Mouse (Mus musculus) bone marrow, adult 2 months (tissue): Measurements from ENCODE around the gene Ptprn2. TPM values are rescaled to one million over a fixed set of nuclear protein-coding genes. Genes with fewer than 3 reads are reported as not detected.

Experiments used
- H3K27ac ChIP-seq: fragments of 200-500 bp; 2 replicates; pipeline ENCODE4 v1.5.1; 2012; ENCODE audit warnings: low read depth, mild to moderate bottlenecking, control low read depth, inconsistent platforms, low read length; ENCODE audit not compliant: control insufficient read depth, poor library complexity, insufficient read depth
- H3K4me1 ChIP-seq: fragments of 200-500 bp; 2 replicates; pipeline ENCODE4 v1.6.1; 2011; ENCODE audit warnings: low read length; ENCODE audit not compliant: control insufficient read depth, insufficient read depth
- H3K4me3 ChIP-seq: fragments of 200-500 bp; replicated peaks from 2 replicates; pipeline ENCODE3; 2011; ENCODE audit warnings: mild to moderate bottlenecking, low read depth, low read length, control low read depth; ENCODE audit not compliant: control insufficient read depth
- CTCF ChIP-seq: fragments of 200-500 bp; IDR thresholded peaks from 2 replicates; pipeline ENCODE4 v1.5.1; 2011; ENCODE audit warnings: low read length, control low read depth; ENCODE audit not compliant: control insufficient read depth, insufficient read depth
- POLR2A ChIP-seq: fragments of 200-500 bp; IDR thresholded peaks from 2 replicates; pipeline ENCODE4 v1.6.1; 2011; ENCODE audit warnings: low read depth, mild to moderate bottlenecking, control low read depth, low read length, borderline replicate concordance; ENCODE audit not compliant: control insufficient read depth
- WGBS: fragments of 180-500 bp; shearing (Covaris S2); methylation state at CpG from one replicate; pipeline ENCODE4 v1.1.7; 2018; 5-methylcytosine and 5-hydroxymethylcytosine counted together
- polyA plus RNA-seq: library from polyadenylated mRNA; stranded (reverse); fragments of >200 nt; gene quantifications from 2 replicates; pipeline ENCODE4 v1.2.4, GENCODE M21; 2011; ENCODE audit warnings: low replicate concordance; ENCODE audit not compliant: missing spikeins, insufficient read depth, insufficient read length

The Ptprn2 gene
- polyA plus RNA-seq, 1 experiment, result 0.35 TPM

DNA sequence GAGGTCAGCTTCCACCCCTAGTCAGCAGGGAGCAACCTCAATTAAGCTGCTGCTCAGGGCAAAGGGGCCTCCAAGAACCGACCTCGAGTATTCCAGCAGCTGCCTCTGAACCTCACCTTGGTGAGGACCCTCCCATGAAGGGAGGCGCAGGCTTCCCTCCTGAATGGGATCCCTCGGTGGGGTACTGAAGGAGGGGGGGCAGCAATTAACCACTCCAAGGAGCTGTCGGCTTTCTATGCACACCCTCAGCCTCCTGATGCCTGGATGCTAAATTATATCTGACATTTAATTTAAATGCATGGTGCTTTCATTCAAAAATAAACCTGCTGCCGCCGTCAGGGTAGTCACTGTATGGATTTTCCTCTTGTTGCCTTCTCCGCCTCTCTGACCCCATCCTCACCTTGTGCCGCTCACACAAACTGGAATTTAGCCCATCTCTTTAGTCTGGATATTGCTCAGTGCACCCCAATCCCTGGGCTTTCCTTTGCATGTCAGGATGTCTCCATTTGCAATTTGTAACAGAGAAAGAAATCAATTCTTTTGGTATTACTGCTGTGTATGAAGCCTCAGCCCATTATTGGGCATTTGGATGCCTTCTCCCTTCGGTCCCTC lies 629.8 kb downstream of the Ptprn2 start:
- Histone ChIP-seq H3K4me1 (no peaks in the 10 kb centered on the region), H3K27ac (no peak overlapping the region), H3K4me3 (no peak overlapping the region)
- TF ChIP-seq CTCF (no peak), POLR2A (no peak)
- 60% methylated on average over 10 of the region's 10 CpGs for WGBS

DNA sequence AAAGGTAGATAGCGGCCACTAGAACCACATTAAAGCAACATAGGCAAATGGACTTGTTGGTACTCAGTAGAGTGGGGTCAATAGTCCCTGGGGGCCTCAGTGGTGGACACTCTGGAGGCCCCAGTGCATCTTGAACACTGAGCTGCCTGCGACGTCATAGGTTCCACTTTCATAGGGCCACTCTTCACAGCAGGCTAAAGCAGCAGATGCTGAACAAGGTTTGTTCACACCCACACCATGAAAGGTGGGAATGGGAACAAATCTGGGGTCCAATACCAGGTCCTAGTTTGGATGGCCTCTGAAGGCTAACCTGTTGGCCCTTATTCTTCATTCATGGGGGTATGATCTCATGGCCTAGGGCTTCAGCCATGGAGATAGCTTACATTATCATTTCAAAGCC lies 641.6 kb downstream of the Ptprn2 start:
- WGBS, result 83% methylated on average over 3 of the region's 3 CpGs
- 0 out of 2 replicates have a peak overlapping the region, but pooled peaks have one; percentile 9 for H3K27ac ChIP-seq
- H3K4me1 ChIP-seq, result no peaks in the 10 kb centered on the region
- TF ChIP-seq POLR2A (no peak), CTCF (no peak)
- H3K4me3 ChIP-seq, result no peak overlapping the region

GRCm38 (mm10) chr12:117127485-117127884 lies 642.0 kb downstream of the Ptprn2 start:
- 63% methylated on average over 6 of the region's 6 CpGs for WGBS
- H3K4me3 ChIP-seq, result no peak overlapping the region
- no peak for TF ChIP-seq CTCF
- H3K27ac ChIP-seq, result peak overlapping the region; percentile 39
- H3K4me1 ChIP-seq, result no peaks in the 10 kb centered on the region

- TF ChIP-seq POLR2A, result no peak
- TF ChIP-seq CTCF, result peak; percentile 50
- WGBS, result 25% methylated on average over 2 of the region's 2 CpGs
- H3K4me3 ChIP-seq, result no peak overlapping the region
- no peaks in the 10 kb centered on the region for H3K4me1 ChIP-seq
- no peak overlapping the region for H3K27ac ChIP-seq
Measured at GRCm38 (mm10) chr12:117132095-117132494, 646.6 kb downstream of the Ptprn2 start.

DNA sequence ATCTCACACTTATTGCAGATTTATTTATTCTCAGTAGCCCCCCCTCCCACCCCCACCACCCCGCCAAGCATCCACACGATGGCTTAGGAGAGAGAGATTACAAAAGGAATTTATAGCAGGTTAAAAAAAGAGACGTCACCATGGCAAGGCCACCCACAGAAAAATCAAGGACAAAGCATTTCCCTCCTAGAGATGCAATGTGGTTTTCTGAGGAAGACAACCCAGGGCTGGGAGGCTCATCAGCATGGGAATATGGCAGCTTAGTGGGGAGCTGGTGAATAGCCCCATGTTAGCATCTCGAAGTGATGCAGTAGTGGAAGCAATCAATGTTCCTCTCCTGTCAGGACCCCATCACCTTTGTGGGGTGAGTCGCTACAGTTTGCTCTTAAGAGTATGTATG lies 649.7 kb downstream of the Ptprn2 start:
- H3K4me3 ChIP-seq, result no peak overlapping the region
- WGBS, result 74% methylated on average over 5 of the region's 5 CpGs
- TF ChIP-seq POLR2A, result no peak
- no peak for TF ChIP-seq CTCF
- no peaks in the 10 kb centered on the region for H3K4me1 ChIP-seq
- no peak overlapping the region for H3K27ac ChIP-seq

DNA sequence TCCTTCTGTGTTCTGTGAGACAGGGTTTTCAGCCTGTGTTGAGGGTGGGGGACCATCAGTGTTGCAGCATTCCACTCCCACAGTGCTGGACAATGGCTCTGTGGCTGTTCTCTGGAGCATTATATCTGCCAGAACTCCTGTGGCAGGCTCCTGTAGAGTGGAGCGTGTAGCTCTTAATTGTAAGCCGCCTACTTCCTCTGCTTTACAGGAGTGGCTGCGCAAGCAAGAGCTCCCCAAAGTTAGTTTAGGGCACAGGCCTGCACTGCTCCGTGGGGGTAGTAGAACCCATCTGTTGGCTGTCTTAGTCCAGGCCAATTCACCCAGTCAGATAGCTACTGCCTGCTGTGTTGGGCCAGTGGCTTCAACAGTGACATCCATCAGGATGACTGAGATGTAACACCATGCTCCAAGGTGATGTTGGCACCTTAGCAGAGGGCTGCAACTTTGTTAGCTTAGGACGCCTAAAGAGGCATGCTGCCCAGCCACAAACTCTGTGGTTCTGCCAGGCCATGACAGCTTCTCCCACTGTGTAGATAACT lies 651.0 kb downstream of the Ptprn2 start:
- WGBS, result 69% methylated on average over 5 of the region's 5 CpGs
- Histone ChIP-seq H3K4me1 (no peaks in the 10 kb centered on the region), H3K4me3 (no peak overlapping the region), H3K27ac (no peak overlapping the region)
- TF ChIP-seq POLR2A (no peak), CTCF (no peak)

GRCm38 (mm10) chr12:117140901-117141300 lies 655.4 kb downstream of the Ptprn2 start:
- H3K4me1 ChIP-seq, result no peaks in the 10 kb centered on the region
- WGBS, result 73% methylated on average over 4 of the region's 4 CpGs
- TF ChIP-seq POLR2A, result no peak
- no peak for TF ChIP-seq CTCF
- no peak overlapping the region for H3K27ac ChIP-seq
- H3K4me3 ChIP-seq, result no peak overlapping the region

DNA sequence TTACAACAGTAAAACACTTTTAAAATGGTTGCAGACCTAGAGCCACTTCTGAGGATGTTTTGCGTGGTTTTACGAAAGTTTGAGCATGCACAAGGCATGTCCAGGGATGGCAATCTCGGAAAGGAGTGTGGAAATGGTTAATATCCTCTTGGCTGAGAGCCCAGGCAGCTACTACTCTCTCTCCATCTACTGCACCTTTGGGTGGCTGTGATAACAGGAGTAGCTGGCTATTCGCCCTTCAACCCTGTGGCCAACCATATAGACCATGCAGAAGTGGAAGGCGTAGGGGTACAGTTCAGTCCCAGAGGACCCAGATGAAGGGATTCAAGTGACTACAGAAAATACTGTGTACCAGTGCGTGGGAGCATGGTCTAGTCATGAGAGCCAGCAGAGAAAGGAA lies 655.9 kb downstream of the Ptprn2 start:
- Histone ChIP-seq H3K27ac (no peak overlapping the region), H3K4me3 (no peak overlapping the region), H3K4me1 (no peaks in the 10 kb centered on the region)
- no peak for TF ChIP-seq POLR2A
- no peak for TF ChIP-seq CTCF
- 71% methylated on average over 6 of the region's 6 CpGs for WGBS

DNA sequence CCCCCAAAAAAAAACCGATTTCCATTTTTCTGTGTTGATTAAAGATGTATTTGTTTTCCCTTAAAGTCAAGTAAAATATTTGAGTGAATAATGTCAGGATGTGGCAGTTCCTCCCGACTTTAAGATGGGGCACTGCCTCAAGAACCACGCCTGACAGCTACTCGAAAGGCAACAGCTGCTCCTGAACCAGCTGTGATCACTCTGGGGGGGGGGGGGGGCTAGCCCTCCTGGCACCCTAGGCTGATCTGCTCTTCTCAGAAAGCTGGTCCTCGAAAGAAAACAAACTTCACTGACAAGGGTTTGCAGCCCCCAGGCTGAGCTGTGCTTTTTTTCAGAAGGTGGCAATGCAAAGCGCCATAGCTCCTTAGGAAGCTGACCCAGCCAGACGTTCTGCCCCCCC lies 663.7 kb downstream of the Ptprn2 start:
- no peak for TF ChIP-seq POLR2A
- no peak for TF ChIP-seq CTCF
- 11% methylated on average over 7 of the region's 7 CpGs for WGBS
- Histone ChIP-seq H3K27ac (no peak overlapping the region), H3K4me1 (no peaks in the 10 kb centered on the region), H3K4me3 (no peak overlapping the region)
